Mouse (Mus musculus): ENCODE measurements around the gene Rasgrf1.

GRCm38 (mm10) chr9:89911891-89912549 lies 2.3 kb downstream of the Rasgrf1 start:
- no peak for TF ChIP-seq CTCF (IDR thresholded peaks at IDR 0.05; ENCODE audit: insufficient read depth, low read length)
- no peak for TF ChIP-seq POLR2A (IDR thresholded peaks at IDR 0.05; ENCODE audit: borderline replicate concordance, extremely low read depth, low read depth, low read length)

Measured in lung, adult 2 months (tissue).